Comparison of ENCODE assay signal across 29 mouse cellular contexts in genomic region chr8:120614491-120614890, GRCm38 (mm10). TPM values are rescaled to one million over a fixed set of nuclear protein-coding genes. Genes with fewer than 3 reads are reported as not detected.
"Had no signal": no experiment of that assay in that cellular context is flagged by ENCODE, and none has a peak within 500 bp of the region (broad histone marks: within the 10 kb centered on the region; RNA-seq: fewer than 3 reads in every experiment).

No protein-coding gene starts in this region.

- ATAC-seq: inflammation-experienced regulatory T-cells, adult 6 months; intestine, embryonic 16.5 days had no signal

- H3K4me3 ChIP-seq: gastrocnemius, adult 2 months; heart, embryonic 12.5 days; hindbrain, embryonic 10.5 days; hindbrain, embryonic 12.5 days; hindbrain, embryonic 15.5 days; limb, embryonic 10.5 days; limb, embryonic 12.5 days; liver, embryonic 13.5 days; liver, embryonic 15.5 days had no signal

- H3K4me2 ChIP-seq: heart, embryonic 12.5 days; hindbrain, embryonic 12.5 days; hindbrain, embryonic 15.5 days; limb, embryonic 12.5 days; liver, embryonic 11.5 days; liver, embryonic 13.5 days; liver, embryonic 15.5 days had no signal

- H3K27ac ChIP-seq: gastrocnemius, adult 2 months; hindbrain, embryonic 10.5 days; hindbrain, embryonic 12.5 days; hindbrain, embryonic 15.5 days; limb, embryonic 10.5 days; limb, embryonic 12.5 days; liver, embryonic 13.5 days; liver, embryonic 15.5 days had no signal

- H3K27me3 ChIP-seq: hindbrain, embryonic 15.5 days; limb, embryonic 12.5 days had no signal

- DNase-seq: gastrocnemius, adult 2 months; gastrocnemius, postnatal 10 days; gastrocnemius, postnatal 25 days; heart, adult 18-20 months; heart, postnatal 10 days; heart, postnatal 4 days; kidney, adult 18-20 months; kidney, adult 8-10 months; kidney, postnatal 10 days; kidney, postnatal 25 days; kidney, postnatal 4 days; liver; liver, embryonic 13.5 days had no signal

- H3K9me3 ChIP-seq: hindbrain, embryonic 10.5 days; hindbrain, embryonic 12.5 days; hindbrain, embryonic 15.5 days; limb, embryonic 10.5 days; limb, embryonic 12.5 days; liver, embryonic 13.5 days; liver, embryonic 15.5 days had no signal

- H3K36me3 ChIP-seq: heart, embryonic 12.5 days; hindbrain, embryonic 10.5 days; hindbrain, embryonic 12.5 days; hindbrain, embryonic 15.5 days; limb, embryonic 10.5 days; limb, embryonic 12.5 days; liver, embryonic 13.5 days; liver, embryonic 15.5 days had no signal

- H3K9ac ChIP-seq: heart, embryonic 12.5 days; hindbrain, embryonic 12.5 days; hindbrain, embryonic 15.5 days; limb, embryonic 12.5 days; liver, embryonic 13.5 days; liver, embryonic 15.5 days had no signal

RNA-seq across cellular contexts. Expression of gene 1190005I06Rik, which starts 32.9 kb away (rescaled TPM):
- total RNA-seq: granulocyte monocyte progenitor cell, adult 5-6 weeks had no signal

RNA-seq across cellular contexts. Expression of gene Gm27021, which starts 53.4 kb away (rescaled TPM):
- total RNA-seq: gastrocnemius, adult 2 months; gastrocnemius, postnatal 10 days; gastrocnemius, postnatal 25 days; gastrocnemius, postnatal 4 days; granulocyte monocyte progenitor cell, adult 5-6 weeks; heart, adult 18-20 months; heart, postnatal 25 days; heart, postnatal 4 days; layer of hippocampus, postnatal 25 days; left cerebral cortex, postnatal 14 days had no signal
- polyA plus RNA-seq: heart, embryonic 12.5 days; heart, embryonic 16.5 days had no signal
